Mouse (Mus musculus) limb, embryonic 13.5 days (tissue): ENCODE measurements around the gene Gpc6. TPM values are rescaled to one million over a fixed set of nuclear protein-coding genes. Genes with fewer than 3 reads are reported as not detected.

Experiments
- ATAC-seq: fragments of 200-750 bp; cut with Nextera tagmentation; 2 replicates; pipeline ENCODE4 v1.8.0; 2017; ENCODE audit warnings: low read depth, moderate number of reproducible peaks, moderate TSS enrichment; ENCODE audit not compliant: low FRiP score
- H3K27ac ChIP-seq: fragments of 300-500 bp; sonication (generic); 2 replicates; pipeline ENCODE4 v1.5.1; 2015; ENCODE audit warnings: inconsistent platforms, mild to moderate bottlenecking, moderate library complexity
- H3K27me3 ChIP-seq: fragments of 300-500 bp; sonication (generic); 2 replicates; pipeline ENCODE4 v1.6.1; 2015; ENCODE audit warnings: mild to moderate bottlenecking, inconsistent platforms
- H3K36me3 ChIP-seq: fragments of 300-500 bp; sonication (generic); 2 replicates; pipeline ENCODE4 v1.6.1; 2015; ENCODE audit warnings: inconsistent platforms, mild to moderate bottlenecking, moderate library complexity
- H3K4me1 ChIP-seq: fragments of 300-500 bp; sonication (generic); 2 replicates; pipeline ENCODE4 v1.6.1; 2015; ENCODE audit warnings: inconsistent platforms
- H3K4me2 ChIP-seq: fragments of 300-500 bp; sonication (generic); replicated peaks from 2 replicates; pipeline ENCODE4 v1.6.1; 2015; ENCODE audit warnings: inconsistent platforms, mild to moderate bottlenecking, moderate library complexity
- H3K4me3 ChIP-seq: fragments of 300-500 bp; sonication (generic); 2 replicates; pipeline ENCODE4 v1.5.1; 2015; ENCODE audit warnings: moderate library complexity, mild to moderate bottlenecking, inconsistent platforms
- H3K9ac ChIP-seq: fragments of 300-500 bp; sonication (generic); 2 replicates; pipeline ENCODE4 v1.6.1; 2015; ENCODE audit warnings: mild to moderate bottlenecking, inconsistent platforms
- H3K9me3 ChIP-seq: fragments of 300-500 bp; sonication (generic); 2 replicates; pipeline ENCODE4 v1.6.1; 2016; ENCODE audit warnings: inconsistent platforms
- WGBS: fragments of 180-500 bp; shearing (Covaris S2); methylation state at CpG from one replicate; pipeline ENCODE4 v1.1.7; 2015; 5-methylcytosine and 5-hydroxymethylcytosine counted together
- polyA plus RNA-seq: library from polyadenylated mRNA; unstranded; fragments of >200 nt; fragmentation: Nextera tagmentation; extraction: Ambion mirVana; gene quantifications from 2 replicates; pipeline ENCODE4 v1.2.1, GENCODE M21; 2015

The Gpc6 gene
- polyA plus RNA-seq, 1 experiment from 2014 or later: 59.6 TPM

DNA sequence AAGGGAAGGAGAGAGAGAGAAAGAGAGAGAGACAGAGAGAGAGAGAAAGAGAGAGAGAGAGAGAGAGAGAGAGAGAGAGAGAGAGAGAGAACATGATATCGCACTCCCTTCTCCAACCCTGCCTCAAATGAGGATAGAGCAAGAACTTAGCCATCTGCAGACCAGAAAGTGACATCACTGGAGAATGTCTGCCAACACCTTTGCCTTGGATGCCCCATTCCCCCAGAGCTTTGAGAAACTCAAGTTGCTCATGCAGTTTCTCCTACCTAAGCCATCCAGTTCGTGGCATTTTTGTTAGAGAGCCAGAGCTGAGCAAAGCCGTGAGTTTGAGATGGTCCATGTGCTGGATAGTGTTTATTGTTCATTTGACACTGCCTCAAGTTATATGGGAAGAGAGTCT lies 1030.9 kb downstream of the Gpc6 start:
- no peak overlapping the region for H3K4me2 ChIP-seq
- H3K9ac ChIP-seq: no peak overlapping the region
- no peak overlapping the region for H3K27ac ChIP-seq
- no peaks in the 10 kb centered on the region for H3K27me3 ChIP-seq
- peaks cover 1% of the 10 kb centered on the region; the same call in 1 of the 2 replicates for H3K4me1 ChIP-seq
- no peaks in the 10 kb centered on the region for H3K36me3 ChIP-seq
- no peak for ATAC-seq
- no peak overlapping the region for H3K4me3 ChIP-seq
- 66% methylated on average over 3 of the region's 3 CpGs for WGBS
- H3K9me3 ChIP-seq: no peaks in the 10 kb centered on the region

DNA sequence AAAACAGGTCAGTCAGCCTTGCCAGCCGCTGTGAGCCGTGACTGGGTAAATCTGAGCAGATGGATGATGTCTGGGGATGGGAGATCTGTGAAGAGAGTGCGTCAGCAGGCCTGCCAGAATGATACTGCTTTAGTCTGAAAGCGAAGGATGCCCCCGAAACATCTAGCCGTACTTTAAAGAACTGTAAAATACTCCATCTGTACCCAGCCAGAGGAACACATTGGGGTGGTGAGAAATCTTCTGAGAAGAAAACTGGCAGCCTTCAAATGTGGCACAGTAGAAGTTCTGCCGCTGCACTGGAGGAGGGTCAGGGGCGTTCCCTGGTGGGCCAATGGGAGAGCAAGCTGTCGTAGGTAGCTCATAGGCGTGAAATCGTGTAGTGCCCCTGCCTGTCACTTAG lies 1033.3 kb downstream of the Gpc6 start:
- H3K36me3 ChIP-seq: no peaks in the 10 kb centered on the region
- no peak for ATAC-seq
- H3K9me3 ChIP-seq: no peaks in the 10 kb centered on the region
- H3K4me2 ChIP-seq: no peak overlapping the region
- H3K27me3 ChIP-seq: no peaks in the 10 kb centered on the region
- H3K4me3 ChIP-seq: no peak overlapping the region
- no peak overlapping the region for H3K27ac ChIP-seq
- no peak overlapping the region for H3K9ac ChIP-seq
- WGBS: 95% methylated on average over 11 of the region's 11 CpGs
- peaks cover 6% of the 10 kb centered on the region; the same call in 1 of the 2 replicates for H3K4me1 ChIP-seq

DNA sequence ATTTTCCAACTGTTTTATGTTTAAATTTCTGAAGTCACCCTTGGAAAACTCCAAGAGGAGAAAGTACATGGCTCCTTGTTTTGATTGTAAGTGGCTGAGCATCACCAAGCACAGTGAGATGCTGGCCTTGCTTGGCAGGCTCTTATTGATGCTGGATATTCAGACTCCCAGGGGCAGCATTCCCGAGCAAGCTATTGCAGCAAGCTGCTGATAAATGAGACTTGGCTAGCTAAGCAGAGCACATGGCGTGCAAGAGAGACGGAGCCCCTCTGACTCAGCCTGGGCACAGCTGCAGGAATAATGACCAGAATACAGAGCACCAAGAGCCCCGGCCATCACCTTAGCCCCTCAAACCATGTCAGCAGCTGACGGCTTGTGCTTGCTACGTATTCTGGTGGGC lies 1036.2 kb downstream of the Gpc6 start:
- no peak overlapping the region for H3K9ac ChIP-seq
- no peak overlapping the region for H3K4me2 ChIP-seq
- ATAC-seq: peak; percentile 64; the same call in 1 of the 2 replicates
- H3K4me3 ChIP-seq: no peak overlapping the region
- WGBS: 42% methylated on average over 6 of the region's 6 CpGs
- H3K4me1 ChIP-seq: peaks cover 6% of the 10 kb centered on the region; the same call in 1 of the 2 replicates
- H3K36me3 ChIP-seq: no peaks in the 10 kb centered on the region; the same call in 1 of the 2 replicates
- no peaks in the 10 kb centered on the region for H3K9me3 ChIP-seq
- H3K27me3 ChIP-seq: no peaks in the 10 kb centered on the region
- H3K27ac ChIP-seq: no peak overlapping the region

DNA sequence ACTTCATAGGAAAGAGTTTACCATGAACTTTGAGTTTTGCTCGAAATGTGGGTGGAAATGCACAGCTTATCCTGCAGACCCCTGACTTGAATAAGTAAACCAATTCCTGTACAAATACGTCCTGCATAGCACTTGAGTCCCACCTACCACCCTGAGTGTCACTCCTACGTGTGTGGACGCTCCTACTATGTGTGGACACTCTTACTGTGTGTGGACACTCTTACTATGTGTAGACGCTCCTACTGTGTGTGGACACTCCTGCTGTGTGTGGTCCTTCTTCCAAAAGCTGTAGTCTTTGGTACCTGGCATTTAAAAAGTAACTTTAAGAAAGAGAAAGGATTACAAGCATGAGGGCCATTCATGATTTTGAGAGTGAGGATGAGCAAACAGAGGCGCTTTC lies 1036.7 kb downstream of the Gpc6 start:
- Histone ChIP-seq H3K4me2 (no peak overlapping the region), H3K27me3 (no peaks in the 10 kb centered on the region), H3K27ac (no peak overlapping the region), H3K4me1 (peaks cover 6% of the 10 kb centered on the region; the same call in 1 of the 2 replicates), H3K9ac (no peak overlapping the region), H3K4me3 (no peak overlapping the region), H3K36me3 (no peaks in the 10 kb centered on the region; the same call in 1 of the 2 replicates), H3K9me3 (no peaks in the 10 kb centered on the region)
- no peak for ATAC-seq
- 90% methylated on average over 6 of the region's 6 CpGs for WGBS

DNA sequence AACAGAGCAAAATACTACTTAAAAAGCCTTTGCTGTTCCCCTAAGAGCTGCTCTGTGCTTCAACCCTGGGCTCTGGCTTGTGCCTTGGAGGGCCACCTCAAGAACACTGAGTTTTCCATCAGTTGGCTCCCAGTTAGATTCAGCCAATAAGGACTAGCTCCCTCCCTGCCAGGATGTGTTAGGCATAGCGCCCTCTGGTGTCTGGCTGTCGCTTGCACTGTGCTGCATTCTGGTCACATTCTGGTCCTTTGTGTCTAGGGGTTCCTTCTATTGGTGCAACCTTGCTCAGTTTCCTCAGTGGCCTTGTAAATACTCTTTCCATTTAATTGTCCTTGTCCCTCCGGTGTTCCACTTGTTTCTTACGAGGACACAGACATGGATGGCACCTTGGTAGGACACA lies 1037.3 kb downstream of the Gpc6 start:
- H3K4me1 ChIP-seq: peaks cover 6% of the 10 kb centered on the region; the same call in 1 of the 2 replicates
- no peak for ATAC-seq
- no peak overlapping the region for H3K4me2 ChIP-seq
- no peak overlapping the region for H3K4me3 ChIP-seq
- no peaks in the 10 kb centered on the region; the same call in 1 of the 2 replicates for H3K36me3 ChIP-seq
- no peak overlapping the region for H3K27ac ChIP-seq
- H3K9ac ChIP-seq: no peak overlapping the region
- whole genome bisulfite sequencing: 62% methylated on average over 4 of the region's 4 CpGs
- H3K9me3 ChIP-seq: no peaks in the 10 kb centered on the region
- H3K27me3 ChIP-seq: no peaks in the 10 kb centered on the region

DNA sequence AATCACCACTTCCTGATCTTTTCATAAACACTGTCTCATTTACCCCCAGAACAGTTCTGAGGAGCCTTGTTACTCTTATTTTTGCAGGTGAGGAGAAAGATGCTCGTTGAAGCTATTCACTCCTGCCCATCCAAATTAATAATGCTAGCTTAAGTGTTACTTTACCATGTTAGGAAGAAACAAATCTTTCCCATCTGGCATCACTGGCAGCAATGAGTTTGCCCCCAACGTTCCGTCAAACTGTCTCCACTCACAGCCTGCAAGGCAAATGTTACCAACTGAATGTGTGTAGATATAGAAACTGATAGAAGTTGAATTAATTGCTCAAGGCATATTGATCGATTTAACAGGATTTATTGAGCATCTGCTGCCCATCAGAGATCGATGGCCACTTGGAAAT lies 1047.5 kb downstream of the Gpc6 start:
- 88% methylated on average over 5 of the region's 5 CpGs for WGBS
- H3K27me3 ChIP-seq: no peaks in the 10 kb centered on the region
- peaks cover 11% of the 10 kb centered on the region for H3K36me3 ChIP-seq
- no peak overlapping the region for H3K27ac ChIP-seq
- no peaks in the 10 kb centered on the region for H3K9me3 ChIP-seq
- H3K4me1 ChIP-seq: no peaks in the 10 kb centered on the region
- no peak overlapping the region for H3K4me2 ChIP-seq
- no peak overlapping the region for H3K9ac ChIP-seq
- H3K4me3 ChIP-seq: no peak overlapping the region
- no peak for ATAC-seq

DNA sequence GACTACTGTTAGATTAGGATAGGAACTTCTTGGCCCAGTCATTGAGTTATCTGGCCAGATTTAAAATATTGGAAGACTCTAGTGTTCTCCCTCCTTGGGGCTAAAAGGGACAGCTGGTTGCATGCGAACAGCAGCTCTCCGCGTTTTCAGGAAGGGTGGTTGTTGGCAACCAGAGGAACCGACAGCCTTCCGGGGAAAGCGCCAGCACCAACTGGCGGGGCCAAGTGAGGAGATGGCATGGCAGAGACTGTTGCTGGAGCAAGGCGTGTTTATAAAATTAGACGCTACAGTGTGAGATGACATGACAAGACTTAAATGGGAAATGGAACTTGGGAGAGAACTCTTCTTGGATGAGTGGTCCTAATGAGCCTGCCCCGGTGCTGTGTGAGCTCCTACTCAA lies 1056.4 kb downstream of the Gpc6 start:
- WGBS: 94% methylated on average over 10 of the region's 10 CpGs
- no peak overlapping the region for H3K9ac ChIP-seq
- H3K36me3 ChIP-seq: no peaks in the 10 kb centered on the region
- H3K27me3 ChIP-seq: no peaks in the 10 kb centered on the region
- no peak for ATAC-seq
- no peak overlapping the region for H3K4me2 ChIP-seq
- peaks cover 5% of the 10 kb centered on the region for H3K9me3 ChIP-seq
- no peaks in the 10 kb centered on the region for H3K4me1 ChIP-seq
- no peak overlapping the region for H3K4me3 ChIP-seq
- no peak overlapping the region for H3K27ac ChIP-seq

DNA sequence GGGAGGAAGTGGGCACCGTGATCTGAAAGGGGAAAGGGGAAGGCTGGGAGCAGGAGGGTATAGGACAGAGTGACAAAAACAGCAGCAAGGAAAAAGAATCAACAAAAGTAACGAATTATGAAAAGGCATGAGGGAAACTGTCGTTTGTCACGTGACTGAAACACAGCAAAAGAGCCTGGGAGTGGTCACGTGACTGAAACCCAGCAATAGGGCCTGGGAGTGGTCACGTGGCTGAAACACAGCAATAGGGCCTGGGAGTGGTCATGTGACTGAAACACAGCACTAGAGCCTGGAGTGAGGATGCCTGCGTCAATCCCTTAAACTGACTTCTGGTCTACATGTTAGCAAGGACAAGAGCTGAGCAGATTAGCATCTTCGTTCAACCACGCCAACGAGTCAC lies 1063.3 kb downstream of the Gpc6 start:
- no peaks in the 10 kb centered on the region for H3K9me3 ChIP-seq
- H3K27ac ChIP-seq: no peak overlapping the region
- H3K4me1 ChIP-seq: no peaks in the 10 kb centered on the region
- no peak for ATAC-seq
- H3K27me3 ChIP-seq: no peaks in the 10 kb centered on the region
- no peak overlapping the region for H3K9ac ChIP-seq
- no peak overlapping the region for H3K4me2 ChIP-seq
- H3K4me3 ChIP-seq: no peak overlapping the region
- H3K36me3 ChIP-seq: no peaks in the 10 kb centered on the region
- WGBS: 88% methylated on average over 10 of the region's 10 CpGs

DNA sequence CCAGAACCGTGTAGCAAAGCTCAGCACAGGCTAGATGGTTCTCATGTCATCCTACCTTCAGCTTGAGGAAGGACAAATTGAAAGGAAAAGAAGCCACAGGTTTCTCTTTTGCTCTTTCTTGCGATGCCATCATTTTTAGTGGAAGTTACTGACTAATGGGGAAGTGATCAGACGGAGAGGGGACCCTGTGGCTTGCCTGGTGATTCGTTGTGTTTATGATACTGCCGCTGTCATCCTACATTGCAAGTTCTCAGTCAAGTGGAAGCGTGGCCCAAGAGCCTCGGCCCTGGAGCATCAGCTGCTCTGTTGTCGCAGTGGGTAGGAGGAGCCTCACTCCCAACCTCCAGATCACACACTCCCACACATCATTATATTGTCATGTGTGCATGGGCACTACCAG lies 1065.1 kb downstream of the Gpc6 start:
- no peak overlapping the region for H3K4me2 ChIP-seq
- no peaks in the 10 kb centered on the region for H3K4me1 ChIP-seq
- no peak overlapping the region for H3K27ac ChIP-seq
- no peaks in the 10 kb centered on the region for H3K36me3 ChIP-seq
- 75% methylated on average over 8 of the region's 8 CpGs for WGBS
- no peak for ATAC-seq
- no peak overlapping the region for H3K4me3 ChIP-seq
- no peak overlapping the region for H3K9ac ChIP-seq
- H3K9me3 ChIP-seq: no peaks in the 10 kb centered on the region
- H3K27me3 ChIP-seq: no peaks in the 10 kb centered on the region

DNA sequence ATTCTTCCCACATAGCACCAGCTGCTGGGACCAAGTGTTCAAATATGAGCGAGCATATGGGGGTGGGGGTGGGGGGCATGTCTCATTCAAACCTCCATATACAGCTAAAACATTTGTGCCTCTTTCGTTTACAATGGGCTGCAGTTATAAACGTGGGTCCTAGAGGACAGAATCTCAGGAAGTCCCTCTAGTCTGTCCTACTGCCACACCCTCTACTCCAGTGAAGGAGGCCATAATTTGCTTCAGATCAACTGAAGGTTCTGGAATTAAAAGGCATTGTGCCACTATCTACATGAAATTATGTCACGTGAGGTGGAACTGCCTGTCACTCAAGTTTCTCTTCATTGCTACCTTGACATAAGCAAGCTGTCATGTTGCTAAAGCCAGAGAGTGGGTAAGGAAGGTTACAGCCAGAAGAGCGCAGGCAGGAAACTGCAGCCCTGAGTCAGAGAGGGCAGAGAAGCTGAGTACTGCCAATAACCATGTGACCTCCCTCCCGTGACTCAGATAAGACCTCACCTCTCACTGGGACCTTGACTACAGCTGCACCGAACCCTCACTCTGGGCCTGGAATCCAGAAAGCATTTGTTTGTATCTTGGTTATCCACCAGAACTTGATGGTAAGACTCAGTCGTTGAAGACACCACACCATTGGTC lies 1067.6 kb downstream of the Gpc6 start:
- WGBS: 78% methylated on average over 8 of the region's 8 CpGs
- Histone ChIP-seq H3K9me3 (no peaks in the 10 kb centered on the region), H3K27ac (no peak overlapping the region), H3K4me3 (no peak overlapping the region), H3K4me1 (no peaks in the 10 kb centered on the region), H3K4me2 (no peak overlapping the region), H3K9ac (no peak overlapping the region), H3K27me3 (no peaks in the 10 kb centered on the region), H3K36me3 (no peaks in the 10 kb centered on the region)
- no peak for ATAC-seq

DNA sequence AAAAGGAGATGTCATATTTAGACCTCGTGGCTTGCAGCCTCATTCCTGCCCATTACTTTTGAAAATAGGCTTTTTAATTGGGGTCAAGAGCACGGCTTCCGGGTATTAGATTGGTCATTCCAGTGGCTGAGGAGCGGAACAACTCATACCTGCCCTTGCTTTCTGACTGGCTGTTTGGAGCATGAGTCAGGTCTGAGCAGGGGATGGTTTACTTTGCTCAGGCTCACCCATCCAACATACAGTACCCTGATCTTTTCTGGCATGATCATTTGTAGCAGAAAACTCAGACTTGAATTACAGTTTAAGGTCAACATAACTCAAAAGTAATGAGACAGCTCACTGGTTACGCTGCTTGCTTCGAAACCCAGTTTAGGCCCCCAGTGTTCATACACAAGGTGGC lies 1068.7 kb downstream of the Gpc6 start:
- Histone ChIP-seq H3K4me3 (no peak overlapping the region), H3K9me3 (no peaks in the 10 kb centered on the region), H3K36me3 (no peaks in the 10 kb centered on the region), H3K4me2 (no peak overlapping the region), H3K27me3 (no peaks in the 10 kb centered on the region), H3K9ac (no peak overlapping the region), H3K27ac (no peak overlapping the region), H3K4me1 (no peaks in the 10 kb centered on the region)
- ATAC-seq: no peak
- 86% methylated on average over 6 of the region's 6 CpGs for WGBS

DNA sequence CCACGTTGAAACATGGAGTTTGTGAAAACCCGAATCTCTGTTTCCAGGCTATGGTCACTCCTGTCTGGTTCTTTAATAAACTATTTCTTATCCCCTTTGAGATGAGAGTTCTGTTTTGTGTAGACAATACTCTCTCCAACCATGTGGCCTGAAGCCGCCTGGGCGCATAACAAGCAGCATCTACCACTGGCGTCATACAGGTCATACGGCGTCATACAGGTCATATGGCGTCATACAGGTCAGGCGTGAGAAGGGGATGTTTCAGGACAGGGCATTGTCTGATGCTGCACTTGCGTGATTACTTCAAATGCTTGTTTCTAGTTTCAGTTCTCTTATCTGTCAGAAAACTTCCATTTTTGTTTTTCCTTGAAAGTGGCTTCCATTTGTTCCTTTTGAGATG lies 1079.3 kb downstream of the Gpc6 start:
- H3K9me3 ChIP-seq: no peaks in the 10 kb centered on the region
- 90% methylated on average over 10 of the region's 10 CpGs for WGBS
- peaks cover 12% of the 10 kb centered on the region for H3K4me1 ChIP-seq
- no peak overlapping the region for H3K4me2 ChIP-seq
- H3K27me3 ChIP-seq: peaks cover 40% of the 10 kb centered on the region
- H3K27ac ChIP-seq: no peak overlapping the region
- no peak overlapping the region for H3K9ac ChIP-seq
- H3K36me3 ChIP-seq: no peaks in the 10 kb centered on the region
- ATAC-seq: no peak
- H3K4me3 ChIP-seq: no peak overlapping the region

DNA sequence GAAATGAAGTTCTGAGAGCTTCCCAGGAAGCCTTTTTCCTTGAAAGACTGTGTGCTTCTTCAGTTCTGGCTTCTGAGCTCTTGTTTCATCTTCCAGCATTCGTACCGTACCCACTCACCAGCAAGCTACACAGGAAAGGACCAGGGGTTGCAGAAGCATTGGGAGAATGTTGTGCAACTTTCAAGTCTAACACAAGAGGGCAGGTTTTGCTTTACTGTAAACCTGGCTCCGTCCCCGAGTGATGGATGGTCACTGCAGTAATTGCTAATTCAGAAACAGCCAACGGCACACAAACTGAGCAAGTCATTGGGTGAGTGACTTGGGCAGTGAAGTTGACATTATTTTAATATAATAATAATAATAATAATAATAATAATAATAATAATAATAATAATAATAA lies 1080.6 kb downstream of the Gpc6 start:
- ATAC-seq: no peak
- Histone ChIP-seq H3K9me3 (no peaks in the 10 kb centered on the region), H3K27ac (no peak overlapping the region), H3K4me2 (no peak overlapping the region), H3K4me1 (peaks cover 12% of the 10 kb centered on the region), H3K36me3 (no peaks in the 10 kb centered on the region), H3K4me3 (no peak overlapping the region), H3K9ac (no peak overlapping the region), H3K27me3 (peaks cover 35% of the 10 kb centered on the region)
- WGBS: 15% methylated on average over 5 of the region's 5 CpGs
